Mouse (Mus musculus): ENCODE measurements around the gene Ccl24. TPM values are rescaled to one million over a fixed set of nuclear protein-coding genes. Genes with fewer than 3 reads are reported as not detected.

Gene Ccl24
- polyA plus RNA-seq, 1 experiment, result not detected

DNA sequence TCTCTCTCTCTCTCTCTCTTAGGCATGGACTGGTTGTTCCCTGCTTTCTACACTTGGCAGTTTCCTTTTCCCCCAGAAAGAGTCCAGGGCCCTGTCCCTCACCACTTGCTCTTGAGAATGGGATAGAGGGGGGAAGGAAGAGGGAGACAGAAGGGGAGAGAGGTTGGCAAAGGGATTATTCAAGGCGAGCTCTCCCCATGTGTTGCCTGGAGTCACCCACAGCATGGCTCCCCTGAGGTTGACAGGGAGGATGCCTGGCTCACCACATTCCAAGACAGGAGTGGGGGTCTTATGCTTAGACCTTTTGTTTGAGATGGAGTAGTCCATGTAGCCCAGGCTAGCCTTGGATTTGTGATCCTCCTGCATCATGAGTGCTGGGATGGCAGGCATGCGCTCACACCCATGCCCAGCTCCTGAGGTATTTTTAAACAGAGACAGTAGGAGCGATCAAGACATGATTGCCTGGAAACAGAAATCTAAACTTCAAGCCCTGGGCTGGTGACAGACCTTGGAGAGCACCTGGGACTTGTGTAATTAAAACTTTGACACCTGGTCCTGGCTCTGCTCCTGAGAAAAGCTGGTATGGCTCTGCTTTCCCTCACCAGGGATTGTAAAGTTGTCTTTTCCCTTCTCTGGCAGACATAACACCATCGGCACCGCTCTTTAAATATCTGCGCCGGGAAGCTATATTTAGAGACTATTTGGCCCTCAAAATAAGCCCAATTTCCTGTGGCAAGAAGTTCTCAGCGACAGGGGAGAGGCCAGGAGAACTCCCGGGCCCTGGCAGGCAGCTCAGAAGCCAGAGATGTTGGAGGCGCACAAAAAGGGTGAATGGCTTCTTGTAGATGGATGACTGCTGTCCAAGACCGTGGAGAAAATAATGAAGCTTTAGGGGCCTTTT lies 47.9 kb downstream of the Ccl24 start:
- WGBS, result 20% methylated on average over 11 of the region's 11 CpGs
- TF ChIP-seq CTCF (IDR thresholded peaks at IDR 0.05; ENCODE audit: control insufficient read depth, insufficient read depth, low read length) (no peak), POLR2A (IDR thresholded peaks at IDR 0.05; ENCODE audit: borderline replicate concordance, control insufficient read depth, low read depth, low read length) (no peak)
- H3K4me1 ChIP-seq (ENCODE audit: control insufficient read depth, insufficient read depth, low read length), result peaks cover 2% of the 10 kb centered on the region
- H3K27ac ChIP-seq (ENCODE audit: control insufficient read depth, insufficient read depth, low read depth, low read length, poor library complexity), result no peak overlapping the region
- no peak overlapping the region for H3K4me3 ChIP-seq (replicated peaks; ENCODE audit: control insufficient read depth, low read depth, low read length)

DNA sequence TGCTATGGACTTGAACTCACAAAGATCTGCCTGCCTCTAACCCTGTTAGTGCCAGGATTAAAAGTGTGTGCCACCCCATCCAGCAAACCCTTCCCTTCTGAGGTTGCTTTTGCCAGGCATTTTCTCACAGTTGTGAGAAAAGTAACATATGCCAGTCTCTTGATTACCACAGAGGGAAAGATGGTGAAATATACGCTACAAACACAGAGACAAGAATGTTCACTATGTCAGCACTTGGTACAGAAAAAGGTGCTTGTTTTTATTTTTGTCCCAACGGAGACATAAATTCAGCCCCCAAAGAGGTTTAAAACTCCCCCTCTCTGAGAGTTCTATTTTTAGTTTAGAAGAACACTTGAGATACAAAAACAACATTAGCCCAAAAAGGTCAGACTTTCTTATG lies 48.8 kb downstream of the Ccl24 start:
- no peak overlapping the region for H3K27ac ChIP-seq (ENCODE audit: control insufficient read depth, insufficient read depth, low read depth, low read length, poor library complexity)
- H3K4me3 ChIP-seq (replicated peaks; ENCODE audit: control insufficient read depth, low read depth, low read length), result no peak overlapping the region
- WGBS, result 61% methylated on average over 2 of the region's 2 CpGs
- TF ChIP-seq POLR2A (IDR thresholded peaks at IDR 0.05; ENCODE audit: borderline replicate concordance, control insufficient read depth, low read depth, low read length) (no peak), CTCF (IDR thresholded peaks at IDR 0.05; ENCODE audit: control insufficient read depth, insufficient read depth, low read length) (no peak)
- H3K4me1 ChIP-seq (ENCODE audit: control insufficient read depth, insufficient read depth, low read length), result peaks cover 2% of the 10 kb centered on the region

DNA sequence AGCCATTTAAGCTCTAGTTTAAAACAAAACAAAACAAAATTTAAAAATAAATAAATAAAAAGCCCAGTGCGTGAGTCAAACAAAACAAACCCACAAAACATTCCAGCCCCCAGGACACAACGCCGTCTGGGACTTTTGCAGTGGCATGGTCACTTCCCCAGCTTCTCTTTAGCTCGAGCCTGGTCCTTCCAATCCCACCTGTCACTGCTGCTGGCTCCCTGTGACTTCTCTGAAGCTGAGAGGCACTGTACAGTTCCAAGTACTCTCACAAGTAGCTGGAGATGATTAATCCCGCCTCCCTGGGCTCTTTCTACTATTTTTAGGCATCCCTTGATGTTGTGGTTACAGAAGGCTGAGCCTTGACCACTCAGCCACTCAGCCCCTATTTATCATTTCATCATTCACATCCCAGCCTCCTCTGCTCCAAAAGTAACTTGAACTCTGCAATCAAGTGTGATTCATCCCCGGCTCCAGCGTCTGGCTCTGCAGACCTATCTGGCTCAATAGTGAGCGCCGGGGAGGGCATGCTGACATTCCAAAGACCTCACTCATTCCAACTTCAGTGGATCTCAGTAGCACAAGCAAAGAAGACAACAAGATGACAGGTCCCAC lies 50.6 kb downstream of the Ccl24 start:
- Histone ChIP-seq H3K4me1 (ENCODE audit: control insufficient read depth, insufficient read depth, low read length) (peaks cover 2% of the 10 kb centered on the region), H3K27ac (ENCODE audit: control insufficient read depth, insufficient read depth, low read depth, low read length, poor library complexity) (no peak overlapping the region), H3K4me3 (replicated peaks; ENCODE audit: control insufficient read depth, low read depth, low read length) (no peak overlapping the region)
- TF ChIP-seq POLR2A (IDR thresholded peaks at IDR 0.05; ENCODE audit: borderline replicate concordance, control insufficient read depth, low read depth, low read length) (no peak), CTCF (IDR thresholded peaks at IDR 0.05; ENCODE audit: control insufficient read depth, insufficient read depth, low read length) (no peak)
- 82% methylated on average over 9 of the region's 9 CpGs for WGBS

Other genes with a start within 250 kb of the Ccl24 start
- gene Fkbp6, start 223.0 kb downstream of the Ccl24 start, polyA plus RNA-seq (2011; ENCODE audit: insufficient read depth, insufficient read length, low replicate concordance, missing spikeins), result not detected in 2 replicates
- gene Trim50, start 219.8 kb downstream of the Ccl24 start, polyA plus RNA-seq (2011; ENCODE audit: insufficient read depth, insufficient read length, low replicate concordance, missing spikeins), result not detected in 2 replicates
- gene Nsun5, start 203.1 kb downstream of the Ccl24 start, polyA plus RNA-seq (2011; ENCODE audit: insufficient read depth, insufficient read length, low replicate concordance, missing spikeins), result 5.7 and 12.8 TPM in 2 replicates
- 10.0 and 15.8 TPM in 2 replicates for gene Pom121, start 178.5 kb downstream of the Ccl24 start, polyA plus RNA-seq (2011; ENCODE audit: insufficient read depth, insufficient read length, low replicate concordance, missing spikeins)
- gene Hip1, start 27.9 kb downstream of the Ccl24 start, polyA plus RNA-seq (2011; ENCODE audit: insufficient read depth, insufficient read length, low replicate concordance, missing spikeins), result 7.8 and 14.5 TPM in 2 replicates
- gene Ccl26, start 9.5 kb downstream of the Ccl24 start, polyA plus RNA-seq (2011; ENCODE audit: insufficient read depth, insufficient read length, low replicate concordance, missing spikeins), result not detected in 2 replicates
- gene Rhbdd2, start 59.6 kb upstream of the Ccl24 start, polyA plus RNA-seq (2011; ENCODE audit: insufficient read depth, insufficient read length, low replicate concordance, missing spikeins), result 2.7 and 10.5 TPM in 2 replicates
- 17.6 and 28.4 TPM in 2 replicates for gene Por, start 97.0 kb upstream of the Ccl24 start, polyA plus RNA-seq (2011; ENCODE audit: insufficient read depth, insufficient read length, low replicate concordance, missing spikeins)
- gene Tmem120a, start 171.4 kb upstream of the Ccl24 start, polyA plus RNA-seq (2011; ENCODE audit: insufficient read depth, insufficient read length, low replicate concordance, missing spikeins), result 19.0 and 74.1 TPM in 2 replicates
- gene Styxl1, start 205.3 kb upstream of the Ccl24 start, polyA plus RNA-seq (2011; ENCODE audit: insufficient read depth, insufficient read length, low replicate concordance, missing spikeins), result 1.8 and 2.3 TPM in 2 replicates
- 109 and 132 TPM in 2 replicates for gene Mdh2, start 205.4 kb upstream of the Ccl24 start, polyA plus RNA-seq (2011; ENCODE audit: insufficient read depth, insufficient read length, low replicate concordance, missing spikeins)
- gene Srrm3, start 233.8 kb upstream of the Ccl24 start, polyA plus RNA-seq (2011; ENCODE audit: insufficient read depth, insufficient read length, low replicate concordance, missing spikeins), result not detected in 2 replicates

Measured in bone marrow, adult 2 months (tissue).